Mouse (Mus musculus) spleen, adult 12 weeks (tissue): ENCODE measurements around the gene Pabpc4.
"Not testable (repeated sequence)": the region's sequence is repeated elsewhere in the genome, so short reads cannot be mapped to it uniquely, and the experiment has no call there.

Source experiments
- DNase-seq: peaks from one replicate; pipeline ENCODE4 v3.0.0; 2022; ENCODE audit warnings: low spot score

Gene Pabpc4

GRCm38 (mm10) chr4:123247147-123247880 is 14.8 kb upstream of the Pabpc4 start:
- no peak for DNase-seq

- DNase-seq: no peak
Observed at GRCm38 (mm10) chr4:123248971-123249567, 13.1 kb upstream of the Pabpc4 start.

GRCm38 (mm10) chr4:123252214-123252613 is 9.9 kb upstream of the Pabpc4 start:
- DNase-seq: no peak

- no peak for DNase-seq
Observed at GRCm38 (mm10) chr4:123254617-123255016, 7.5 kb upstream of the Pabpc4 start.

- no peak for DNase-seq
Observed at GRCm38 (mm10) chr4:123260071-123260746, 1.9 kb upstream of the Pabpc4 start.

GRCm38 (mm10) chr4:123271063-123271462 is 8.9 kb downstream of the Pabpc4 start:
- DNase-seq: no peak

- DNase-seq: no peak
Observed at GRCm38 (mm10) chr4:123280117-123280516, 18.0 kb downstream of the Pabpc4 start.

GRCm38 (mm10) chr4:123282500-123282899 is 20.3 kb downstream of the Pabpc4 start:
- peak; percentile 87 for DNase-seq

GRCm38 (mm10) chr4:123282915-123283674 is 20.9 kb downstream of the Pabpc4 start:
- DNase-seq: not testable (repeated sequence)

- DNase-seq: peak; percentile 26
Observed at GRCm38 (mm10) chr4:123283675-123284064, 21.5 kb downstream of the Pabpc4 start.

GRCm38 (mm10) chr4:123284731-123285624 is 22.8 kb downstream of the Pabpc4 start:
- DNase-seq: peak; percentile 24

GRCm38 (mm10) chr4:123286790-123287189 is 24.6 kb downstream of the Pabpc4 start:
- DNase-seq: peak; percentile 64

- DNase-seq: no peak
Observed at GRCm38 (mm10) chr4:123289038-123289437, 26.9 kb downstream of the Pabpc4 start.

- DNase-seq: no peak
Observed at GRCm38 (mm10) chr4:123292390-123292789, 30.2 kb downstream of the Pabpc4 start.

- no peak for DNase-seq
Observed at GRCm38 (mm10) chr4:123292989-123293388, 30.8 kb downstream of the Pabpc4 start.

- no peak for DNase-seq
Observed at GRCm38 (mm10) chr4:123293661-123294443, 31.7 kb downstream of the Pabpc4 start.

- DNase-seq: not testable (repeated sequence)
Observed at GRCm38 (mm10) chr4:123295026-123295425, 32.9 kb downstream of the Pabpc4 start.

GRCm38 (mm10) chr4:123295516-123296147 is 33.5 kb downstream of the Pabpc4 start:
- no peak for DNase-seq

- DNase-seq: no peak
Observed at GRCm38 (mm10) chr4:123296148-123296534, 34.0 kb downstream of the Pabpc4 start.
